Mouse (Mus musculus): ENCODE results near the gene Mrpl12. TPM values are rescaled to one million over a fixed set of nuclear protein-coding genes. Genes with fewer than 3 reads are reported as not detected.

The Mrpl12 gene
- total RNA-seq, 2 experiments from 2014 or later = 66.1 to 68.3 TPM

GRCm38 (mm10) chr11:120515611-120516010, 31.2 kb downstream of the Mrpl12 start:
- DNase-seq (ENCODE audit: extremely low spot score in 1 of 2, low spot score in 2 of 2) = peak; percentile 80 to 92
- intact Hi-C loops (cut with DNase I) = loop anchor here (2.0 to 5.0 kb wide), 2 partner anchors 65 to 262 kb away; partner anchors contain the start of gene Arhgdia
- Histone ChIP-seq H3K4me3 (no peak overlapping the region), H3K27ac (no peak overlapping the region)
- peak; percentile 99 for TF ChIP-seq CTCF (IDR thresholded peaks at IDR 0.05)

DNA sequence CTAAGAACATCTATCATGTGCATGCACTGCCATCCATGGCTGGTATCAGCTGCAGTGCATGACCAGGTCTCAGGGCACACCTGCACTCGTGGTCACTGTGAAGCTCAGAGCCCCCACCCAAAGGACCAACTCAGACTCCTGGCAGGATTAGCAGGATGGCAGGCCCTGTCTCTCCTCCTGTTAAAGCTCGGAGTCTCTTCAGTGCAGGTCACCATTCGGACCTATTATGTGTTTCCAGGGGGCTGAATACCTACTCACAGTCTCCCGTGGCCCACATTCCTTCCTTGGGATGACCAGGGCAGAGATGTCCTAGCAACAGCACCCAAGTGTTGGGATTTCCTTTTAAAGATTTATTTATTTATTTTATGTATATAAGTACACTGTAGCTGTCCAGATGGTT, 32.7 kb downstream of the Mrpl12 start:
- DNase-seq (ENCODE audit: extremely low spot score in 1 of 2, low spot score in 2 of 2) = no peak
- Histone ChIP-seq H3K27ac (no peak overlapping the region), H3K4me3 (no peak overlapping the region)
- intact Hi-C loops (cut with DNase I) = loop anchor here (2.0 to 5.0 kb wide), 2 partner anchors 64 to 260 kb away; partner anchors contain the start of gene Arhgdia
- no peak for TF ChIP-seq CTCF (IDR thresholded peaks at IDR 0.05)

GRCm38 (mm10) chr11:120518027-120518426, 33.6 kb downstream of the Mrpl12 start:
- no peak for TF ChIP-seq CTCF (IDR thresholded peaks at IDR 0.05)
- DNase-seq (ENCODE audit: extremely low spot score in 1 of 2, low spot score in 2 of 2) = peak; percentile 72 to 81
- Histone ChIP-seq H3K4me3 (no peak overlapping the region), H3K27ac (no peak overlapping the region)
- intact Hi-C loops (cut with DNase I) = loop anchor here (2.0 to 5.0 kb wide), 3 partner anchors 31 to 259 kb away; partner anchors contain the start of genes Mcrip1 and P4hb

- DNase-seq (ENCODE audit: extremely low spot score in 1 of 2, low spot score in 2 of 2) = no peak
- TF ChIP-seq CTCF (IDR thresholded peaks at IDR 0.05) = no peak
- H3K4me3 ChIP-seq = no peak overlapping the region
- intact Hi-C loops (cut with DNase I) = loop anchor here (2.0 to 5.0 kb wide), 3 partner anchors 30 to 259 kb away; partner anchors contain the start of genes Mcrip1 and P4hb
- H3K27ac ChIP-seq = no peak overlapping the region
These were observed 34.1 kb downstream of the Mrpl12 start for GRCm38 (mm10) chr11:120518558-120518957.

DNA sequence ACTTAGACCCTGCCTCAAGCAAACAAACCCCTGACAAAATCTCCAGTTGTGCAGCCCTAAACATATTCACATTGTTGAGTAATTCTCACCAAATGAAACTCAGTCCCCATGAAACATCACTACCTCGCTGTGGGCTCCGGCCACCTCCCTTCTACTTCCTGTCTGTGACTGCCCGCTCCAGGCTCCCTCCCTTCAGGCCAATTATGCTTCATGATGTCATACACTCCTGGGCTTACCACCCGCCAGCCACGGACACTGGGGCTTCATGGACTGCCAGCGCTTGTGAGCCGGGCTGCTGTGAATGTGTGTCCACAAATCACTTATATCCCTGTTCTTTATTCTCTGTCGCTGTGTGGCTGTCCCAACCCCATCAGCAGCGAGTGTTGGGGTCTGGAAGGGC, 35.3 kb downstream of the Mrpl12 start:
- no peak for TF ChIP-seq CTCF (IDR thresholded peaks at IDR 0.05)
- DNase-seq (ENCODE audit: extremely low spot score in 1 of 2, low spot score in 2 of 2) = no peak
- Histone ChIP-seq H3K4me3 (no peak overlapping the region), H3K27ac (no peak overlapping the region)
- intact Hi-C loops (cut with DNase I) = loop anchor here (2.0 to 5.0 kb wide), 3 partner anchors 29 to 258 kb away; partner anchors contain the start of genes Mcrip1 and P4hb

DNA sequence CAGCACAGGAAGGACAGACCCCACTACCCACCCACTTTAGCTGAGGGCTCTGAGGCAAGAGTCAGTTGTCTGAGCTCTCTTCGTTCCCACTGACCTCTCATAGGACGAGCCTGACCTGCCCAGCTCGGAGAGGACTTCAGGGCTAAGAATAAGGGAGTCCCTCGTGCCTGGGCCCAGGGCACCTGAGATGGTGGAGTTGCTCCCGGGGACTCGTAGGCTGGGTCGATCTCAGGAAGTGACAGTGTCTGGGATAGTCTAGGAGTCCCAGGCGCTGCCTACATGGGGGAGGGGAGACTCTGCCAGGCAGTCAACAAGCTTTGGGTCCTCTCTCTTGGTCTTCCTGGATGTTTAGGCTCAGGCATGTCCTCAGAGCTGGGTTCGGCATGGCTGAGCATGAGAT, 36.1 kb downstream of the Mrpl12 start:
- intact Hi-C loops (cut with DNase I) = no loop called here
- Histone ChIP-seq H3K27ac (no peak overlapping the region), H3K4me3 (no peak overlapping the region)
- no peak for TF ChIP-seq CTCF (IDR thresholded peaks at IDR 0.05)
- DNase-seq (ENCODE audit: extremely low spot score in 1 of 2, low spot score in 2 of 2) = no peak

GRCm38 (mm10) chr11:120520967-120521540, 36.6 kb downstream of the Mrpl12 start:
- intact Hi-C loops (cut with DNase I) = no loop called here
- no peak for DNase-seq (ENCODE audit: extremely low spot score in 1 of 2, low spot score in 2 of 2)
- Histone ChIP-seq H3K27ac (no peak overlapping the region), H3K4me3 (no peak overlapping the region)
- TF ChIP-seq CTCF (IDR thresholded peaks at IDR 0.05) = no peak

GRCm38 (mm10) chr11:120522581-120522980, 38.2 kb downstream of the Mrpl12 start:
- intact Hi-C loops (cut with DNase I) = no loop called here
- TF ChIP-seq CTCF (IDR thresholded peaks at IDR 0.05) = no peak
- Histone ChIP-seq H3K27ac (no peak overlapping the region), H3K4me3 (no peak overlapping the region)
- no peak for DNase-seq (ENCODE audit: extremely low spot score in 1 of 2, low spot score in 2 of 2)

- TF ChIP-seq CTCF (IDR thresholded peaks at IDR 0.05) = no peak
- Histone ChIP-seq H3K27ac (no peak overlapping the region), H3K4me3 (no peak overlapping the region)
- no peak for DNase-seq (ENCODE audit: extremely low spot score in 1 of 2, low spot score in 2 of 2)
- intact Hi-C loops (cut with DNase I) = no loop called here
These were observed 41.5 kb downstream of the Mrpl12 start for GRCm38 (mm10) chr11:120525959-120526358.

GRCm38 (mm10) chr11:120527690-120528354, 43.4 kb downstream of the Mrpl12 start:
- no peak overlapping the region for H3K27ac ChIP-seq
- no peak overlapping the region for H3K4me3 ChIP-seq
- intact Hi-C loops (cut with DNase I) = no loop called here
- no peak for DNase-seq (ENCODE audit: extremely low spot score in 1 of 2, low spot score in 2 of 2)
- no peak for TF ChIP-seq CTCF (IDR thresholded peaks at IDR 0.05)

DNA sequence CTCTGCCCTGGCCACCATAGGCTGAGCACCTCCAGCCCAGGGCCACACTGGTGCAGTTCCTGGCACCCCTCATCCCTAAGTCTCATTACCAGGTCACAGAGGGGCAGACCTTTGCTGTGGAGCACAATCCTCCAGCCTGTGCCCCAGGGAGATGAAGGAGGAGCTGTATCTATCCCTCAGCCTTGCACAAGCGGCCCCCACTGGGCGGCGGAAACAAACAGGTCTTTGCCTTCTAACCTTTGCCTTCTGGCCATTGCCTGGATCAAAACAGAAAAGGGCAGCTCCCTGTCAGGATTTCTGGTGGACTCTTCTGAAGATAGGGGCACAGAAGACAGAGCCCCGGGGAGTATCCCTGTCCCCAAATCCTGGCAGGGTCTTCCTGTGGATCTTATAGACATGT, 44.5 kb downstream of the Mrpl12 start:
- intact Hi-C loops (cut with DNase I) = no loop called here
- Histone ChIP-seq H3K27ac (no peak overlapping the region), H3K4me3 (no peak overlapping the region)
- TF ChIP-seq CTCF (IDR thresholded peaks at IDR 0.05) = no peak
- no peak for DNase-seq (ENCODE audit: extremely low spot score in 1 of 2, low spot score in 2 of 2)

DNA sequence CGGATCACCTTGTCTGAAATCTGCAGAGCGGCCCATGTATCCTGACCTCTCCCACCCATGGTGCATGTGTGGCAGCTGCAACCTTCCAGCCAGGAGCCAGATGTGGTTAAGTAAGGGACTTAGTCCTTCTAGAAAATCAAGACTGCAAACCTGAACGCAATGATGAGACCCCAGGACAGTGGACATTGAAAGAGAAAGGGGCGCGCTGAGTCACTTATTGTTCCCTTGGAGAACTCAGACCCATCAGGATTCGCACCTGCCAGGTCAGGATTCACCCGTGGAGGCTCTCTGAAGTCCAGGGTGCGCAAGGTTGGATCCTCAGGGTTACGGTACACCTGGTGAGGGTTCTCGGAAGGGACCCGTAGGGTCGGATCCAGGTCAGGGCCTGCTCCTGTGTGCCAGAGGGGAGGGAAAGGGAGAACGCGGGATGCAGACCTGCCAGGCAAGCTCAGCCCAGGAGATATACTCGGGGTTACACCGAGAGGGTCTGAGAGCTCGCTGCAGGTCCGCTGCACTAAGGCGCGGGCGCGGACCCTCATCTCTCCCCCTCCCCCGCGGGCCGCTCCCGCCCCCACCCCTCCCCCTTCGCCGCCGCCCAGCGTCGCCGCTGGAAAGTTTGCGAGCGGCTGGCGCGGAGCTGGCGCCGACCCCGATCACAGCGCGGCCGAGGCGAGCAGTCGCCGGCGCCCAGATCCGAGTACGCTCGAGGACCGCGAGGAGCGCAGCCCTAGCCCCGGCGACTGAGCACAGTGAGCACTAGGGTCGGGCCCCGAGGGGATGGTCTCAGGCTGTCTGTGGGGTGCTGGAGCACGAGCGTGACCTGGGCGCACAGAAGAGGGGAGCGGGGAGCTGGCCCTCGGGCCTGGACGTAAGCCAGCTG, 45.9 kb downstream of the Mrpl12 start, which contains the start of gene Gcgr:
Gene Gcgr, plus strand, starts transcription at position 615 of the 880 bp plus-strand sequence.
- intact Hi-C loops (cut with DNase I) = no loop called here
- TF ChIP-seq CTCF (IDR thresholded peaks at IDR 0.05) = no peak
- H3K27ac ChIP-seq = no peak within 1 kb of the TSS
- no peak for DNase-seq (ENCODE audit: extremely low spot score in 1 of 2, low spot score in 2 of 2)
- H3K4me3 ChIP-seq = peak within 1 kb of the TSS; percentile 19

All from left cerebral cortex, adult 2 months (tissue).